Mouse (Mus musculus): ENCODE measurements around the gene Copg2. TPM values are rescaled to one million over a fixed set of nuclear protein-coding genes. Genes with fewer than 3 reads are reported as not detected.
"Not testable (repeated sequence)": the region's sequence is repeated elsewhere in the genome, so short reads cannot be mapped to it uniquely, and the experiment has no call there.

The Copg2 gene
- total RNA-seq, 2 experiments from 2014 or later = 86.9 to 92.5 TPM

DNA sequence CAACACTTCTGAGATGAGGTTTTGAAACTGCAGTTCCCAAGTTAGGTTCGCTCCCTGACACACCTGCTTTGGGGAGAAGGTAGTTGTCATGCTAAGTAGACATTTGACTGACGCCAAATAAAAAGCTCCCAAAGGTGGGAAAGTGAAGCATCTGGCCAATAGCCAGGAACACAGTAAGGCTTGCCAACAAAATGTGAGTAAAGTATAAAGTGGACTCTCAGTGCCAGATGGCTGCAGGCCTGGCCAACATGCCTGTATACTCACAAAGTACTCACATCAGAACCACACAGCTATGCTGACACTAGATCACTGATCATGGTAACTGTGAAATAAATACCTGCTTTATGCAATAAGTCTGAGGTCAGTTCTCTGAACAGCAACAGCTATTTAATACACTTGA, 46.8 kb downstream of the Copg2 start:
- no peak for DNase-seq (ENCODE audit: low spot score in 2 of 2)

DNA sequence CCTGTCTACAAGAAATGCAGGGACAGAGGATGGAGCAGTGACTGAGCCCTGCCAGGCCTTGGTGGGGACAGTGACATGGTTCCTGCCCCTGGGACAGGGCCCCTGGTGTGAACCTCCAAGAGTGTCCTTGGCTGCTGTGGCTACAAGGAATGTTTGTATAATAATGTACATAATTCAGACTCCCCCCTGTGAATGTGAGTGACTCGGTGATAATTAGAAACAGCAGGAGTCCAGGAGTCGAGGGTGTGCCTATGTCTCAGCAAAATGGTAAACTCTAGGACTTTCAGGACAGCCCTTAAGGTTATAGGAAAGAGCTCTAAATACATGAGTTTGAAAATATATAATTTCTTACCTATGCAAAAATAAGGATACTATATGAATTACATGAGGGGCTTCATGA, 64.4 kb downstream of the Copg2 start:
- no peak for DNase-seq (ENCODE audit: low spot score in 2 of 2)

DNA sequence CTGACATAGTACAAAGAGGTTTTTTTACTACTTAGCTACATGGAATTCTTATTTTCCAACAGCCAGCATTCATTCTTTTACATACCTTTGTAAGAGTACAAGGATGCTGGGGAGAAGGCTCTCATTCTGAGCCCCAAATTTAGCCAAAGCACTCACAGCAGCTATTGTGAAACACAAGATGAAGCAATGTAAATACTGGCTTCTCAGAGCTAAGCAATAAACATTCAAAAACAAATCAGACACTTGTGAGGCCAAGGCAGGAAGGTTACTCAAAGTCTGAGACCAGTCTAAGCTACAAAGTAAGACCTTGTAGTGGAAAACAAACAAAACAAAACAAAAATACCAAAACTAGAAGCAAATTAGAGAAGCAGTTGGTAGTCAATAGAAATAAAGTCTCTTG, 83.0 kb downstream of the Copg2 start:
- no peak for DNase-seq (ENCODE audit: low spot score in 2 of 2)

DNA sequence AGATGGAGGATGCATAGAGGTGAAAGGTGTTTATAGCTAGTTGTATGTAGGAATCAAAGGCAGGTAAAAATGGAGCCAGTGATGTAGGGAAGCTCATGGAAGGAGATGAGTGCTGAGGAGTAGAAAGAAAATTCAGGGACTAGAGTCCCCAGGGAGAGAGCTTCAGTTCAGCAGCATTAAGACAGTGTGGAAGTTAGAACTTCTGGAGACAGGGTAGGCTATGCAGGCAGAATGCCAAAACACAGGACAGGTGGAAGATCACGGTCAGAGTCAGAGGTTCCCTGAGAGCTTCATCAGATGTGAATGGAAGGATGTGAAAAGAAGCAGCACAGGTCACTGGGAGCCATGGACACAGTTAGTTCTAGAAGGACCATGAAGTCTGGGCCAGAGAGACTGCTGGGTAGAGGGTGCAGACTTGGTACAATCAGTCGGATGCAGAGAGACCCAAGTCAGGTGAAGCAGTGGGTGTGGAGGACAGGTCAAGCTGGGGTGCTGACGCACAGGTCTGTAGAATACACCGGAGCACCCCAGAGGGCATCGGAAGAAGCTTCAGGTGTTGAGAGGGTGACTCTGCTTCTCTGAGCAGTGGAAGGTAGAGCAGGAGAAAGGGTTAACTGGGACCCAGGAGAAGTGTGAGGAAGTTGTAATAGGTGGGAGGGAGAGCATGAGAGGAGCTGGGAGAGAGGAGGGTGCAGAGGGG, 91.4 kb downstream of the Copg2 start:
- DNase-seq (ENCODE audit: low spot score in 2 of 2) = no peak

DNA sequence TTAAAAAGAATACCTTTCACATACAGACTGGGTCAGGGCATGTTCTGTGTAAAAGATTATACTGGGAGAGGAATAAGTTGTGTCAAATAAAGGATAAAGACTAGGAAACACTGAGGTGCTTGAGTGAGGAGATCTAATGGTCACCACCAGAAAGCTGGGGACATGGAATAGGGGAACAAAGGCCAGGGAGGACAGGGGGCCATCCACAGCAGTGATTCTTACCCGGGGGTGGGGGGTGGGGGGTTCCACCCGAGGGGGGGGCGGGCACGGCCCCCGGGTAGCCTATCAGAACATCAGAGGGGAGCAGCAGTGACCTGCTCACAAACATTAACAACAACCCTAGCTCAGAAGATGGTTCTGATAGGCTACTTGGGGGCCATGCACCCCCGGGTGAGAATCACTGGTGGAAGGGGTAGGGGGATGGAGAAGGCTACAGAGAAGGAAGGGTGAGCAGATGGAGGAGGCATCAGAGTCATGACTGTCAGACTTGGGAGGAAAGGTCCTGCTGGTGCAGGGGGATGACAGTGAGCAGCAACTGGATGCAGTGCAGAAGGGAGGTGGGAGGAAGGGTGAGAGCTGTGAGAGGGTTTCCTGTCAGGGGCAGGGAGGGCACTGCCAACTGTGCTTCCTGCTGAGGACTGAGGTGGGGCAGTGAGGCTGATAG, 92.1 kb downstream of the Copg2 start:
- peak in 1 of 2 experiments; percentile 23 for DNase-seq (ENCODE audit: low spot score in 2 of 2)

DNA sequence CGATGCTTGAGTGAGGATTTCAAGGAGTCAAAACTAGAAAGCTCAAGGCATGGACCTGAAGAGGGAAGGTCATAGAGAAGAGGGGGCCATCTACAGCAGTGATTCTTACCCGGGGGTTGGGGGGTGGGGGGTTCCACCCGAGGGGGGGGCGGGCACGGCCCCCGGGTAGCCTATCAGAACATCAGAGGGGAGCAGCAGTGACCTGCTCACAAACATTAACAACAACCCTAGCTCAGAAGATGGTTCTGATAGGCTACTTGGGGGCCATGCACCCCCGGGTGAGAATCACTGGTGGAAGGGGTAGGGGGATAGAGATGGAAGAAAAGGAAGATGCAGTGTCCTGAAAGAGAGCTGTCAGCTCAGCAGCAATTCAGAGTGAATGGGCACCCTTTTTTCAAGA, 93.7 kb downstream of the Copg2 start:
- not testable (repeated sequence) for DNase-seq (ENCODE audit: low spot score in 2 of 2)

DNA sequence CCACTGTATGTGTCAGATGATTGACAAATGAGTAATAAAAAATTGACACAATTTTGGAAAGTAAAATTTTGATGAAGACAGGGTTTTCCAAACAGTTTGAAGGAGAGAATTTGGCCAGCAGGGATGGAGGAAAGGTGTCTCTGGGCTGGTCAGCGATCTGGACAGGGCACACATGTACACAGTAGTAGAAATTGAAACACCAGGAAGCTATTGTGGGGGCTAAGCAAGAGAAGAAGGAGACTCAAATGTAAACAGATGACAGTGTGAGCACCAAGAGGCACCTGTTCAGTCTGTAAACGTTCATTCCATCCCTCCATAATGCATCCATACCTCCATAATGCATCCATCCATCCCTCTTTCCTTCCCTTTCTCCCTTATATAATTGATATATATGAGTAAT, 145.4 kb downstream of the Copg2 start:
- no peak for DNase-seq (ENCODE audit: low spot score in 2 of 2)

DNA sequence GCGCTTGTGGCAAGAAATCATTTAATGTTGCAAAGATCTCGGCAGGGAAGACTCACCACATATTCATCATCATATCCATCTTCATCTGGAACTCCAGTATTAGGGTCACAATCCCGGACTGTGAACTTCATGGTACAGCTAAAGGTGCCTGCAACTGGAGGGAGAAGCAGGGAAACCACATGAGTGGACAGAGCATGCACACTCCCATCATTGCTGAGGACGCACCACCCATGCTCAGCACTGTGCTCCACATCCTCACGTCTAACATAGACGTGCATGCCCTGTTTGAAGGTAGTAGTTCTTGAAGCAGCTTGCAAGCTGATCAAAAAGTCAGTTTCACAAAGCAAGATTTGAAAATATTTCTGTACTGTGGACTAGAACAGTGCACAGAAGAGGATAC, 146.1 kb downstream of the Copg2 start:
- DNase-seq (ENCODE audit: low spot score in 2 of 2) = no peak

DNA sequence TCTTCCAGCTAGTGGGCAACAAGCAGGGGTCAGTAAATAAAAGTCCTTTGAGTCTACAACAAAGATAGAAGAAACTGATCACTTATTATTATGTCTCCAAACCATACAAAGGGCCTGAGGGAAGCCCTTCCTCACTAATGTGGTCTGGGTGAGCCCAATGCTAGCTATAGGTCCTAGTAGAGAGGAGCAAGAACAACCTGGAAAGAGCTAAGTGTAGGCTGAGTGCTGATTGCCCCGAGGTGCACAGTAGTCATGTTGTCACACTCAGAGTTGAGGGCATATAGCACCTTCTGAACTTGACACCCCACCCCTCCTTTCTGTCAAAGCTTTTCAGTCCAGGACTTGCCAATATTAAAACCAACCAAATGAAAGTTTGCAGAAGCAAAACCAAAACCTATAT, 146.7 kb downstream of the Copg2 start:
- no peak for DNase-seq (ENCODE audit: low spot score in 2 of 2)

DNA sequence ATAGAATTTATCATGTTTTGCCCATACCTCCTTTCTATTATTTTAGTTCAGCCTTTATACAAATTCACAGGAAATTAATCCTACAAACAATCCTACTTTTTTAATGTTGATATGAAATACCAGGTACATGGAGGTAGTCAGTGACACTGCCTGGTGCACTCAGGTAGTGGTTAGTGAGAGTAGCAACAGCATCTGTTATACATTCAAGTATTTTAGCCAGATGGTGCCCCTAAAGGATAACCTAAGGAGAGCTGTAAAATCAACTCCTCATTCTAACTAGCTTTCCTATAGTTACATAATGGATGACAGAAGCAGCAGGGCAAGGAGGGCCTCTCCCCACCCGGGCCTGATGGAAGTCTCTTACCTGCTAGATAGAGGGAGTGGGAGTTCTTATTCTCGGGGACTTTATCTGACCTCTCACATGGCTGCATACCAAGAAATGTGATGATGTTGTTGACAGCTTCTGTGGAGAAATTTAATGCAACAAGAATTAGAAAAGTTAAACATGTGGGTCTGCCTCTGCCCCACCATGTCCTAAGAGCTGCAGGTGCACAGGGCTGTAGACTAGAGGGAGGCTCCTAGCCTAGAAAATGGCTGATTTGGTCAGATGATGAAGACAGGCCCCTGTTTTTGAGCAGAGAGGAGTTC, 147.4 kb downstream of the Copg2 start:
- DNase-seq (ENCODE audit: low spot score in 2 of 2) = no peak

DNA sequence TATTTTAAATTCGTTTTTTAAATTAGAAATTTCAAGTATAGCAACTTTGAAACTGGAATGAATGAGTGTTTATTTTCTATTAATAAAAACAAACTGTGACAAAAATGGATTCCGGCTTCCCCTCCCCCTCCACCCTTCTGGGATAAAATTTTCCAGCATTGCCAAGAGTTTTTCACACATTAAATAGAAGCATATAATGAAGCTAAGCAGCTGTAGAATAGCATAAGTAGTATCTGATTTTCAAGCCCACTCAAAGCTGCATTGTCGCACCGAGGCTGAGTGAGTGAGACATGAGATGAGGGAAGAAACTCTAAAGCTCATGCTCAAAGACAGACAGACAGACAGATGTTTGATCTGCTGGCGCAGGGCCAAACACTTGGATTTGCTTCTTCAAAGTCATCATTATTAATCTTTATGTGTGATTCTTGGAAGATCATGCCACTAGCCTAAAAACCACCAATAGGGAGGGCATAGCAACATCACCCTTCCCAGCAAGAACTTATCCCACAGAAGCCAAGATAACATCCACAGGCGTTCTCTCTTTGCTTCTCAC, 148.2 kb downstream of the Copg2 start:
- DNase-seq (ENCODE audit: low spot score in 2 of 2) = peak in 1 of 2 experiments; percentile 58

DNA sequence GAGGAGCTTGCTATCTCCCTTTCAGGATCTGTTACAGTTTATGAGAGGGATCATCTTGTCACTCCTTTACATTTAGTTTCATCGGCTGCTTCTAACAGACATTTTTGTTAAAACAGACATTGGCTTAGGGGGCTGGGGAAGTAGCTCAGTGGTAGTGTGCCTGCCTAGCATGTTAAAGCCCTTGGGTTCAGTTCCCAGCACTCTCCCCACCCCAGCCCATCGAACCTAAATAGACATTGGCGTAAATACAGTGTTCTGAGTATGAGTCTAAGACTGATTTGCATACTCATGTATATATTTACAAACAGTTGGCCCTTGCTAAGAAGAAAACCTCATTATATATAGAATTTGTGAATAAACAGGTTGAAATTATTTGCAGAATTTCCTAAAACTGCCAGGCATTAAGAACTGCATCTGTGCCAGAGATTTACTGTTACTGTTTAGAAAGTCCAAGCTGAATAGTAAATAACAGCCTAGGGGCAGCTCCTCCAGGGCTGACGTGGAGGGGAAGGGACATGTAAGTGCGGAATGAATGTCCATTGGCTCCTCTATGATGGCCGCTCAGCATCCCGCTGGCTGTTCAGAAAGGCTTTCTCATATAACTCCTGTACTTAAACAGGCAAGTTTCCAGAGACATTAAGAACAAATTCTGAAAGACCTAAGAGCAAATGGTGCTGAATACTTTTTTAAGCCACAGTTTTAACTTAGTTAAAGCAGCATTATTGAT, 148.8 kb downstream of the Copg2 start:
- no peak for DNase-seq (ENCODE audit: low spot score in 2 of 2)

DNA sequence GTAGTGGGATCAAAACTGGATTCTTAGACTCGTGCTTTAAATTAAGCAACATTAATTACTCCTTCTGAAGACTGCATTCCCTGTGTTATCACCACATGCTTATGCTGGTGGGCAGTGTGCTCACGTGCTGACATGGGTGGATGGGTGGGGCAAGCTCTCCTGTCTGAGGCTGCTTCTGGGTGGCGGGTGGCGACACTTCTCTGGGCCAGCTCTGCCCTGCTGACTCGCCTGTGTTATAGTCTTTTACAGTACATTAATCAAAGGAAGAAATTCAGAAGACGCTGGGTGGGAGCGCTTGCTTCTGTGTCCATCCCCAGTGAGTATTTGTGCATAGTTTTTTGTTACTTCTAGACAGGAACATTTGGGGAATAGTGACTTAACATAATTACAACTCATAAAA, 151.0 kb downstream of the Copg2 start:
- DNase-seq (ENCODE audit: low spot score in 2 of 2) = no peak

DNA sequence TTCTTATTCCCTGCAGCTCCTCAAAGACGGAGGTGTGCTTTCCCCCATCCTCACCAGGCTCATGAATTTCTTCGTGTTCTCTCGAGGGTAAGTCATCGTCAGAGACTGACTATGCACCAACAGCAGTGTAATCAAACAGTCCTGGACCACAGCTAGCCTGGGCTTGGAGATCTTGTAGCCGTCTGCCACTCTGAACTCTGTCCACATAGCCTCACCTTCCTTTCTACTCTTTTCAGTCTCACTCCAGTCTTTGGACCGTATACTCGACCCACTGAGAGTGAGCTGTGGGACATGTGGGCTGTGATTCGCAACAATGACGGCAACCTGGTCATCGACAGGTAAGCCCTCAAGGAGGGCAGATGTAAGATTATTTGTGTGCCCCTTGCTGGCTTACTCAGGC, 151.7 kb downstream of the Copg2 start:
- DNase-seq (ENCODE audit: low spot score in 2 of 2) = no peak

DNA sequence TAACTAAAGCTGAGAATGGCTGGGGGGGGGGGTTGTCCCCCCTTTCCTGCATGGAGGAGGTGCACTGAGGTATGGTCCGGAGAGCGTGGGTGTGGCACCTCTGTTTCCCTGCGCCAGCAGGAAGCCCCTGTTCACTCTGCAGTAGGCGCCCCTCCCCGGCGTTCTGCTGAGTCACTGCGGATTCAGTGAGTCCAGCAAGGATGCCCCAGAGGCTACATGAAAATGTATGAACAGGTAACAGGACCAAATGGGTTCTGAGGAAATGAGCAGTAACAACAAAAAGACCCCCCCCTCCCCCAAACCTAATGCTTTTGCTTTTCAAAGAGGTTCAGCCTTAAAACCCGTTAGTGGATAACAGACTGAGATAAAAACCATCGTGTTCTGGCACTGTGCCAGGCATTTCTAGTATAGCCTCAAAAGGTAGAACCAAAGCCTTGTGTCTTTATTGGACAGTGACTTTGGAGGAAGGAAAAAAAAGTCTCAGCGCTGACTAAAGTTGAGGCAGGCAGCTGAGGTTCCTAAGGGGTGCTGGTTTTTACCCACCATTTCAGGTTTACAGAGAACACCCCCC, 157.3 kb downstream of the Copg2 start:
- no peak for DNase-seq (ENCODE audit: low spot score in 2 of 2)

DNA sequence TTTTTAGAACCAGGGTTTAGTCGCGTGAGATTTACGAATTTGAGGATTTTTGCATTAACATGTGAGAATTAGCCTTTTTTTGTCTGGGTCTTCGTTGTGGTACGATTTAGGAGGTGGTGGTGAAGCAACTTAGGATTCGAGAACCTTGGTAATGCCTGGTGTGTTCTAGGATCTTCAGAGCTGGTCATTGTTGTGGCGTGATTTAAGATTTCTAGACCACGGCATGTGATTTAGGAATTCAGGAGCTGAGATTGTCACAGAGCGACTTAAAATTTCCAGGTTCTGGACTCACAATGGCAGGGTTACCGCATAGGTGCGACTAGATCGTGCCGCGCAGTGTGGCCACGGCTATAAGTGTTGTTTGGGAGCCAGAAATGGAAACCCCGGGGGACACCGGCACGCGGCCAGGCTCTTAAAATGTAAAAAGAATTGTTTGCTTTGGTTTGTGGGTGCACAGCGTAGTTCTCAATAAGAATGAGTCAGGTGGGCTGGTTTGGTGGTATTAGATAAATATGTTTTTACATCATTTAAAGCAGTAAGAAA, 158.1 kb downstream of the Copg2 start:
- no peak for DNase-seq (ENCODE audit: low spot score in 2 of 2)

DNA sequence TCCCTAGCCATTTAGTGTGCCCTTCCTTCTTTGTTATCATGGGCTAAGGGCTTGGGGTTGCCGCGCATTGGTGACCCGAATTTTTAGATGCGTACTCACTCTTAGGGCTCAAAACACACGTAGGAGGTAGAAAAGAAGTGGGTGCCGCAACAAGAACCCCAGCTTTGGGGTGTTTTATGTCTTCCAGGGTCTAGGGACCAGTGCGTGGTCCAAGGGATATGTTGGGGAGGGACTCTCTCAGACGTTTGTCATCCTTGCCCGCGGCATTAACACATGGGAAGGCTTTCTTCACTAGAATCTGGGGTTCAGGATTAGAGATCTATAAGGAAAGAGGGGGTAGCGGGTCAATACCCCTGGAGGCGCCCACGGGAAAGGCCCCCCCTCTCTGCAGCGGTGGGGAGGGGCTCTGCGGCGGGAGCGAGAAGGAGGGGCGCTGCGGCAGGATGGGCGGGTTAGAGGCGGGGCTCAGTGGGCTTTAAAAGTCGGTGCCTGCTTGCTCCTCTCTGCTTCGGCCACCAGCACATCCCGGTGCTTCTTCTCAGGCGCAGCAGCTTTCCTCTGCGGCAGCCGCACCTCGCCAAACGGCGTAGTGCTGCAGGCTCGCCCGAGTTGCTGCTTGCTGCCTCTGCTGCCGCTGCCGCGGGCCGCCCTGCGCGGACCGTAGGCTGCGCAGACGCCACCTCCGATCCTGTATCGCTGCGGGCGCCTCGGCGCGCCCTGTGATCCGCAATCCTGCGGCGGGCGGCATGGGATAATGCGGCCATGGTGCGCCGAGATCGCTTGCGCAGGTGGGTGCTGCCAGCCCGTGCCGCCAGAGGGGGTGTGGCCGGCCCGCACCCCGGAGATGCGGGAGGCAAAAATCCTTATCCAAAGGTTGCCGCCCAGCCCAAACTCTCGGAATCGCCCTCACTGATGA, 158.8 kb downstream of the Copg2 start:
- DNase-seq (ENCODE audit: low spot score in 2 of 2) = peak; percentile 67 to 74

DNA sequence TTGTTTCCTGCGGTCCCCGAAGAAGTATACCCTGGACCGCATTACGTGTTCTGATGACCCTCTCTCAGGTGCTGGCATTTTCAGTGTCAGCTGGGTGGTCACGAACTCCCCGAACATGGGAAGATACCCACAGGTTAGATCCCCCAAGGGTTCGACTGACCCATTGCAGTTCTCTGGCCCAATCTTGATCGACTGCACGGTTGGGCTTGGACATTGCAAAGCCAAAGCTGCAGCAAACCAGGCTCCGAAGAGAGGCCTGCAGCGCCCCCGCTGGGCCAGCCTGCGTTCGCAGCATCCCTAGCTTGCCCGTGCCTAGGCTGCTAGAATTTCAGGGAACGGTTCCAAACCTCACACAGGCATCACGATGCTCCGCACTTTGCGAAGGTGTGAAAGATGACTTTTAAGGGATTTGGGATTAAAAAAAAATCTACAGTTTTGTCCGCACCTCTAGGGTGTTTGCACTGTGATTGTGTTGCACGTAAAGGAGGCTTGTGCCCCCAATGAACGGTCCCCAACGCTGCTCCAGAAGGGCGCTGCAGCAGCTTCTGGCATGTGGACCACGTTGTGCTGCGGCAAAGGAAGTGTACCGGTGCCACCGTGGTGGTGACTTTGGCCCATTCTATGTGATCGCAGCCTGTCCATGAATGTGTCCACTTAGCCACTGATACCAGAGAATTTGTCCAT, 159.6 kb downstream of the Copg2 start:
- DNase-seq (ENCODE audit: low spot score in 2 of 2) = peak; percentile 63 to 80

DNA sequence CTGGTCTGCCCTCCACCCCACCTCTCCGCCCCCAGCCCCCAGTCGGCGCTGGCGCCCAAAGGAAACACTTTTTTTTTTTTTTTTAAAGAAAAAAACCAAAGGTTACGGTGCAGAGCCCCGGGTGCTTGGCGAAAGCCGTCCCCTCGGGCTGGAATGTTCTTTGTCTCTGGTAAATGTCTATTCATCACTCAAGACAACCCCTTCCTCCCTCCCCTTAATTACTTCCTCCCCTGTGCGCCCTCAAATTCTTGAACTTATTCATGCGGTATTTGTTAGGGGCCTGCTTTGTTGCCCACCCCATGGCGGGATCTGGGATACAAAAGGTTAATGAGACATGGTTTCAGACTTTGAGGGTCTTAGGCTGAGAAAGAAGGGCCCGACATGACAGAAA, 160.2 kb downstream of the Copg2 start:
- DNase-seq (ENCODE audit: low spot score in 2 of 2) = no peak
